Mouse (Mus musculus) embryonic facial prominence, embryonic 12.5 days (tissue): ENCODE results near the gene Sap30bp. TPM values are rescaled to one million over a fixed set of nuclear protein-coding genes. Genes with fewer than 3 reads are reported as not detected.
A peak's percentile ranks its signal among the peaks of the same experiment; 100 is the strongest.

Experiments used
- ATAC-seq: fragments of 200-750 bp; cut with Nextera tagmentation; 2 replicates; pipeline ENCODE4 v1.8.0; 2017; ENCODE audit not compliant: insufficient number of reproducible peaks, insufficient read depth, low FRiP score, low TSS enrichment
- H3K27ac ChIP-seq: fragments of 300-500 bp; sonication (generic); 2 replicates; pipeline ENCODE4 v1.5.1; 2016; ENCODE audit warnings: mild to moderate bottlenecking
- H3K27me3 ChIP-seq: fragments of 300-500 bp; sonication (generic); 2 replicates; pipeline ENCODE4 v1.6.1; 2016; ENCODE audit warnings: mild to moderate bottlenecking, moderate library complexity
- H3K36me3 ChIP-seq: fragments of 300-500 bp; sonication (generic); 2 replicates; pipeline ENCODE4 v1.6.1; 2016; ENCODE audit warnings: mild to moderate bottlenecking
- H3K4me1 ChIP-seq: fragments of 300-500 bp; sonication (generic); 2 replicates; pipeline ENCODE4 v1.6.1; 2016
- H3K4me2 ChIP-seq: fragments of 300-500 bp; sonication (generic); replicated peaks from 2 replicates; pipeline ENCODE4 v1.6.1; 2016; ENCODE audit warnings: mild to moderate bottlenecking, moderate library complexity
- H3K4me3 ChIP-seq: fragments of 300-500 bp; sonication (generic); 2 replicates; pipeline ENCODE4 v1.5.1; 2016; ENCODE audit warnings: mild to moderate bottlenecking
- H3K9ac ChIP-seq: fragments of 300-500 bp; sonication (generic); 2 replicates; pipeline ENCODE4 v1.6.1; 2016; ENCODE audit warnings: mild to moderate bottlenecking, moderate library complexity
- H3K9me3 ChIP-seq: fragments of 300-500 bp; sonication (generic); 2 replicates; pipeline ENCODE4 v1.6.1; 2016; ENCODE audit warnings: mild to moderate bottlenecking, moderate library complexity
- WGBS: fragments of 180-500 bp; shearing (Covaris S2); methylation state at CpG from one replicate; pipeline ENCODE4 v1.1.7; 2016; 5-methylcytosine and 5-hydroxymethylcytosine counted together
- polyA plus RNA-seq: library from polyadenylated mRNA; unstranded; fragments of >200 nt; fragmentation: Nextera tagmentation; extraction: Ambion mirVana; gene quantifications from 2 replicates; pipeline ENCODE4 v1.2.1, GENCODE M21; 2016

Sap30bp gene
- polyA plus RNA-seq, 1 experiment from 2014 or later: 46.9 TPM

- ATAC-seq: peak; percentile 43; the same call in 1 of the 2 replicates
- Histone ChIP-seq H3K36me3 (peaks cover 26% of the 10 kb centered on the region), H3K27me3 (peaks cover 2% of the 10 kb centered on the region; the same call in 1 of the 2 replicates), H3K27ac (peak overlapping the region; percentile 31; the same call in 1 of the 2 replicates), H3K4me3 (peak overlapping the region; percentile 26), H3K9ac (peak overlapping the region; percentile 37; the same call in 1 of the 2 replicates), H3K4me1 (peaks cover 17% of the 10 kb centered on the region), H3K9me3 (no peaks in the 10 kb centered on the region), H3K4me2 (peak overlapping the region; percentile 51)
- 6% methylated on average over 54 of the region's 54 CpGs for WGBS
These were observed 72.0 kb downstream of the Sap30bp start for GRCm38 (mm10) chr11:116004840-116005700.

GRCm38 (mm10) chr11:116005701-116006419 lies 72.8 kb downstream of the Sap30bp start:
- Histone ChIP-seq H3K4me1 (peaks cover 12% of the 10 kb centered on the region), H3K9ac (no peak overlapping the region; the same call in 1 of the 2 replicates), H3K27ac (0 out of 2 replicates have a peak overlapping the region, but pooled peaks have one; percentile 31), H3K4me2 (peak overlapping the region; percentile 51), H3K9me3 (no peaks in the 10 kb centered on the region), H3K4me3 (peak overlapping the region; percentile 26), H3K36me3 (peaks cover 31% of the 10 kb centered on the region), H3K27me3 (no peaks in the 10 kb centered on the region; the same call in 1 of the 2 replicates)
- peak; percentile 12; the same call in 1 of the 2 replicates for ATAC-seq
- WGBS: 64% methylated on average over 9 of the region's 9 CpGs

- Histone ChIP-seq H3K4me1 (peaks cover 21% of the 10 kb centered on the region), H3K27ac (no peak overlapping the region), H3K4me3 (no peak overlapping the region), H3K36me3 (peaks cover 31% of the 10 kb centered on the region), H3K27me3 (no peaks in the 10 kb centered on the region), H3K9me3 (no peaks in the 10 kb centered on the region), H3K9ac (no peak overlapping the region), H3K4me2 (no peak overlapping the region)
- ATAC-seq: no peak
- 89% methylated on average over 28 of the region's 28 CpGs for WGBS
These were observed 74.2 kb downstream of the Sap30bp start for GRCm38 (mm10) chr11:116007095-116007850.

GRCm38 (mm10) chr11:116008411-116008810 lies 75.3 kb downstream of the Sap30bp start:
- Histone ChIP-seq H3K4me1 (peaks cover 29% of the 10 kb centered on the region), H3K4me2 (no peak overlapping the region), H3K27ac (no peak overlapping the region), H3K27me3 (no peaks in the 10 kb centered on the region), H3K9ac (no peak overlapping the region), H3K36me3 (peaks cover 31% of the 10 kb centered on the region), H3K9me3 (no peaks in the 10 kb centered on the region), H3K4me3 (no peak overlapping the region)
- ATAC-seq: no peak
- WGBS: 88% methylated on average over 11 of the region's 11 CpGs

GRCm38 (mm10) chr11:116008832-116009375 lies 75.8 kb downstream of the Sap30bp start:
- WGBS: 86% methylated on average over 13 of the region's 13 CpGs
- no peak overlapping the region for H3K27ac ChIP-seq
- no peak for ATAC-seq
- peaks cover 31% of the 10 kb centered on the region for H3K36me3 ChIP-seq
- no peak overlapping the region for H3K4me2 ChIP-seq
- no peaks in the 10 kb centered on the region for H3K9me3 ChIP-seq
- H3K4me1 ChIP-seq: peaks cover 29% of the 10 kb centered on the region
- no peaks in the 10 kb centered on the region for H3K27me3 ChIP-seq
- H3K9ac ChIP-seq: no peak overlapping the region
- no peak overlapping the region for H3K4me3 ChIP-seq

- no peak for ATAC-seq
- no peaks in the 10 kb centered on the region for H3K9me3 ChIP-seq
- H3K4me2 ChIP-seq: no peak overlapping the region
- peaks cover 31% of the 10 kb centered on the region for H3K36me3 ChIP-seq
- 94% methylated on average over 11 of the region's 11 CpGs for WGBS
- H3K4me1 ChIP-seq: peaks cover 26% of the 10 kb centered on the region
- no peak overlapping the region for H3K9ac ChIP-seq
- no peak overlapping the region for H3K27ac ChIP-seq
- no peaks in the 10 kb centered on the region for H3K27me3 ChIP-seq
- no peak overlapping the region for H3K4me3 ChIP-seq
These were observed 76.6 kb downstream of the Sap30bp start for GRCm38 (mm10) chr11:116009661-116010060.

- no peak for ATAC-seq
- no peak overlapping the region for H3K4me2 ChIP-seq
- no peak overlapping the region for H3K4me3 ChIP-seq
- no peak overlapping the region for H3K27ac ChIP-seq
- no peaks in the 10 kb centered on the region for H3K9me3 ChIP-seq
- 93% methylated on average over 8 of the region's 8 CpGs for WGBS
- peaks cover 23% of the 10 kb centered on the region for H3K4me1 ChIP-seq
- no peak overlapping the region for H3K9ac ChIP-seq
- H3K27me3 ChIP-seq: no peaks in the 10 kb centered on the region
- H3K36me3 ChIP-seq: peaks cover 31% of the 10 kb centered on the region
These were observed 77.1 kb downstream of the Sap30bp start for GRCm38 (mm10) chr11:116010146-116010545.

- no peak overlapping the region for H3K4me2 ChIP-seq
- H3K27ac ChIP-seq: no peak overlapping the region
- WGBS: 91% methylated on average over 5 of the region's 5 CpGs
These were observed 77.9 kb downstream of the Sap30bp start for GRCm38 (mm10) chr11:116010948-116011347.

GRCm38 (mm10) chr11:116011529-116012261 lies 78.6 kb downstream of the Sap30bp start:
- no peak for ATAC-seq
- Histone ChIP-seq H3K4me1 (peaks cover 17% of the 10 kb centered on the region), H3K4me3 (peak overlapping the region; percentile 74), H3K36me3 (peaks cover 31% of the 10 kb centered on the region), H3K27ac (peak overlapping the region; percentile 93), H3K4me2 (peak overlapping the region; percentile 78), H3K9ac (peak overlapping the region; percentile 82), H3K27me3 (no peaks in the 10 kb centered on the region), H3K9me3 (no peaks in the 10 kb centered on the region)
- 11% methylated on average over 14 of the region's 14 CpGs for WGBS

More at GRCm38 (mm10) chr11:116010948-116011347, 77.9 kb downstream of the Sap30bp start:
- H3K4me1 ChIP-seq: peaks cover 17% of the 10 kb centered on the region
- ATAC-seq: no peak
- H3K4me3 ChIP-seq: no peak overlapping the region
- H3K36me3 ChIP-seq: peaks cover 31% of the 10 kb centered on the region
- no peaks in the 10 kb centered on the region for H3K27me3 ChIP-seq
- no peak overlapping the region for H3K9ac ChIP-seq
- no peaks in the 10 kb centered on the region for H3K9me3 ChIP-seq

GRCm38 (mm10) chr11:116012262-116012947 lies 79.3 kb downstream of the Sap30bp start, which contains the start of gene Galk1:
Galk1 (minus strand) TSS chr11:116012719.
- H3K4me1 ChIP-seq: peaks cover 17% of the 10 kb centered on the region
- peak within 1 kb of the TSS; percentile 78 for H3K4me2 ChIP-seq
- peak within 1 kb of the TSS; percentile 93 for H3K27ac ChIP-seq
- H3K36me3 ChIP-seq: peaks cover 26% of the 10 kb centered on the region
- H3K4me3 ChIP-seq: peak within 1 kb of the TSS; percentile 74
- 1% methylated on average over 55 of the region's 55 CpGs for WGBS
- H3K9me3 ChIP-seq: no peaks in the 10 kb centered on the region
- peak; percentile 77 for ATAC-seq
- H3K27me3 ChIP-seq: no peaks in the 10 kb centered on the region
- H3K9ac ChIP-seq: peak within 1 kb of the TSS; percentile 82
